Mouse (Mus musculus): Measurements from ENCODE around the gene Cdk18. TPM values are rescaled to one million over a fixed set of nuclear protein-coding genes. Genes with fewer than 3 reads are reported as not detected.

Cdk18 gene
- polyA plus RNA-seq, 1 experiment from 2014 or later, result 4.1 TPM

DNA sequence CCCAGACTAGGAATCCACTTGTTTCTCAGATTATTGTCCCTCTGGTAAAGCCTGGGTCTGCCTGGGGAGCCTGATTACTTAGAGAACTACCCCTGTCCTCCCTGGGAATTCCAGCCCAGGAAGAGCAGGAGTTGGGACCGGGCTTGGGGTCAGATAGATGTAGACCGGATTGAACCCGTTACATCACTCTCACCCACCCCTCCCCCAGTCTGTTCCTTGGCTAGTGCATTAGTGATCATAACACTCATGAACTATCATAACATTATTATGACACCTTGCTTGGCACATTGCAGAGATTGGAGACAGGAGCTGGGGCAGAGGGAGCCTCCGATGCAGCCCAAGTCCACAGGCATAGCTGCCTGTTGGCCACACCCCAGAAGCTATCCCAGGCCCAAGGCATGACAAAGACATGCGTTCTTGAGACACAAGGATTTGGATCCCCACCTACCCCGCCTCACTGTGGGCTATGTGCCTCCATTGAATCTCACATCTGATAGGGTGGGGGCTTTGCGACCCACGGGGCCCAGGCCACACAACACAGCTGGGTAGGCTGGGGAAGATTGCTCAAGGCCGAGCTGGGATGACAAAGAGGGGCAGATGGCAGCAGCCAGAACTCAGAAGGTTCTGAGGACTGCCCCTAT is 1.4 kb downstream of the Cdk18 start:
- DNase-seq (ENCODE audit: low spot score) (no peak), ATAC-seq (replicated peaks; ENCODE audit: low FRiP score) (no peak)
- H3K9me3 ChIP-seq (ENCODE audit: control insufficient read depth, low read length), result no peaks in the 10 kb centered on the region
- no peaks in the 10 kb centered on the region for H3K36me3 ChIP-seq (ENCODE audit: control insufficient read depth, insufficient read depth, low read length)
- no peak overlapping the region for H3K9ac ChIP-seq (ENCODE audit: low read depth, low read length)
- WGBS, result 55% methylated on average over 9 of the region's 9 CpGs
- peaks cover 22% of the 10 kb centered on the region for H3K4me1 ChIP-seq (replicated peaks; ENCODE audit: control insufficient read depth, insufficient read depth, low read length)
- H3K27me3 ChIP-seq (replicated peaks; ENCODE audit: control insufficient read depth, insufficient read depth, low read length), result peaks cover 21% of the 10 kb centered on the region
- no peak overlapping the region for H3K27ac ChIP-seq (ENCODE audit: low read depth, low read length)
- peak overlapping the region; percentile 98 for H3K4me2 ChIP-seq
- H3K4me3 ChIP-seq (ENCODE audit: low read depth, low read length), result peak overlapping the region; percentile 63; the same call in 1 of the 2 replicates

DNA sequence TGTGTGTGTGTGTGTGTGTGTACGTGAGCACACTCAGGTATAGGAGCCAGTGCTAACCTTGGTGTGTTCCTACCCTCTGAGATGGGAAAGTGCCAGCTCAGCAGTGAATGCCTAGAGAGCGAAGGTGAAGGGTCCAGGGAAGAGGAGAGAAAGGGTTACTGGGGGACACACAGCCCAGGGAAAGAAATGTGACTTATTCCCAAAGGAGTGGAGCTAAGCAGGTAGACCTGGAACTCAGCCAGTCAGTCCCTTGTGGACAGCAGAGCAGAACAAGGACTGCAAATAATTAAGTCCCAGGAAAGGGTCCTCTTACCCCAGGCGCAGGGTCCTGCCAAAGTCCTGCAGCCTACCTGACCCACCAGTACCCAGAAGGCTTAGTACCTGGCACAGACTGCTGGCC is 2.6 kb downstream of the Cdk18 start:
- WGBS, result 86% methylated on average over 3 of the region's 3 CpGs
- no peaks in the 10 kb centered on the region for H3K36me3 ChIP-seq (ENCODE audit: control insufficient read depth, insufficient read depth, low read length)
- peaks cover 22% of the 10 kb centered on the region for H3K4me1 ChIP-seq (replicated peaks; ENCODE audit: control insufficient read depth, insufficient read depth, low read length)
- no peak overlapping the region for H3K4me3 ChIP-seq (ENCODE audit: low read depth, low read length)
- no peaks in the 10 kb centered on the region for H3K9me3 ChIP-seq (ENCODE audit: control insufficient read depth, low read length)
- H3K27ac ChIP-seq (ENCODE audit: low read depth, low read length), result no peak overlapping the region
- H3K9ac ChIP-seq (ENCODE audit: low read depth, low read length), result no peak overlapping the region
- ATAC-seq (replicated peaks; ENCODE audit: low FRiP score), result no peak
- peaks cover 21% of the 10 kb centered on the region for H3K27me3 ChIP-seq (replicated peaks; ENCODE audit: control insufficient read depth, insufficient read depth, low read length)
- DNase-seq (ENCODE audit: low spot score), result no peak
- H3K4me2 ChIP-seq, result no peak overlapping the region

DNA sequence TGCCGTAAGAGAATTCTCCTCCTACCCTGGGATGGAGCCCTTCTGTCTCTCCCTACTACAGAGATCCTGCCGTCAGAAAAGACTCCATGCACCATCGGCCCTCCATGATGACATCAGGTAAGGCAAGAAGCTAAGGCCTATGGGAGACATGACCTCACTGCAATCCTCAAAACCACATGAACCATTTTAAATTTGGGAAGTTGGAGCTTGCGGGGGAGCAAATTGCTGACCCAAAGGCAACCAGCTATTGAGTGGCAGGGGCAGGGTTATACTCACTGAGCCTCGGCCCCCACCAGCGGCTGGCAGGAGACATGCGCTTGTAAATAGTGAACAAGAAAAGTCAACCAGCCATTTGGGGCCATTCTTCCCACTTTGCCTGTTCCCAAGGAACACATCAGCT is 3.9 kb downstream of the Cdk18 start:
- H3K9me3 ChIP-seq (ENCODE audit: control insufficient read depth, low read length), result no peaks in the 10 kb centered on the region
- H3K27me3 ChIP-seq (replicated peaks; ENCODE audit: control insufficient read depth, insufficient read depth, low read length), result peaks cover 21% of the 10 kb centered on the region
- ATAC-seq (replicated peaks; ENCODE audit: low FRiP score) (no peak), DNase-seq (ENCODE audit: low spot score) (no peak)
- H3K9ac ChIP-seq (ENCODE audit: low read depth, low read length), result no peak overlapping the region
- 65% methylated on average over 7 of the region's 7 CpGs for WGBS
- H3K27ac ChIP-seq (ENCODE audit: low read depth, low read length), result no peak overlapping the region
- H3K36me3 ChIP-seq (ENCODE audit: control insufficient read depth, insufficient read depth, low read length), result no peaks in the 10 kb centered on the region
- peaks cover 22% of the 10 kb centered on the region for H3K4me1 ChIP-seq (replicated peaks; ENCODE audit: control insufficient read depth, insufficient read depth, low read length)
- H3K4me2 ChIP-seq, result no peak overlapping the region
- no peak overlapping the region for H3K4me3 ChIP-seq (ENCODE audit: low read depth, low read length)

DNA sequence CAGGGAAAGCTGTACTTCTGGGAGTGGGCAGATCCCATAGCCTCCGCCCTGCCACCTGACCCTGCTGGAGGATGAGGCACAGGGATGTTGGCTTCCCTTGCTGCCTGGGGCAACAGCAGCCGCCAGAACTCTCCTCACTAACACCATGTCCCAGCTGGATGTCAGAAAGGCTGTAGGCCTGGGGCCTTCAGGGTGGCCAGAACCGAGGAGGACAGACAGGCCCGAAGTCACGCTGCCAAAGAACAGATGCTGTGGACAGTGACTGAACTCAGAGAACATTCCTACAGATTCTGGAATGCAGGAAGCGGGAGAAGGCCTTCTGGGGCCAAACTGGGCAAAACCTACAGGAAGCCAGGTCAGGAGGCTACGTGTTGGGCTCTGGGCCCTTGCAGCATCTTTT is 11.2 kb downstream of the Cdk18 start:
- Histone ChIP-seq H3K27me3 (replicated peaks; ENCODE audit: control insufficient read depth, insufficient read depth, low read length) (no peaks in the 10 kb centered on the region), H3K9me3 (ENCODE audit: control insufficient read depth, low read length) (no peaks in the 10 kb centered on the region), H3K9ac (ENCODE audit: low read depth, low read length) (no peak overlapping the region), H3K4me3 (ENCODE audit: low read depth, low read length) (no peak overlapping the region), H3K36me3 (ENCODE audit: control insufficient read depth, insufficient read depth, low read length) (no peaks in the 10 kb centered on the region), H3K4me2 (no peak overlapping the region), H3K27ac (ENCODE audit: low read depth, low read length) (no peak overlapping the region), H3K4me1 (replicated peaks; ENCODE audit: control insufficient read depth, insufficient read depth, low read length) (peaks cover 8% of the 10 kb centered on the region)
- no peak for DNase-seq (ENCODE audit: low spot score)
- no peak for ATAC-seq (replicated peaks; ENCODE audit: low FRiP score)
- 70% methylated on average over 7 of the region's 7 CpGs for WGBS

DNA sequence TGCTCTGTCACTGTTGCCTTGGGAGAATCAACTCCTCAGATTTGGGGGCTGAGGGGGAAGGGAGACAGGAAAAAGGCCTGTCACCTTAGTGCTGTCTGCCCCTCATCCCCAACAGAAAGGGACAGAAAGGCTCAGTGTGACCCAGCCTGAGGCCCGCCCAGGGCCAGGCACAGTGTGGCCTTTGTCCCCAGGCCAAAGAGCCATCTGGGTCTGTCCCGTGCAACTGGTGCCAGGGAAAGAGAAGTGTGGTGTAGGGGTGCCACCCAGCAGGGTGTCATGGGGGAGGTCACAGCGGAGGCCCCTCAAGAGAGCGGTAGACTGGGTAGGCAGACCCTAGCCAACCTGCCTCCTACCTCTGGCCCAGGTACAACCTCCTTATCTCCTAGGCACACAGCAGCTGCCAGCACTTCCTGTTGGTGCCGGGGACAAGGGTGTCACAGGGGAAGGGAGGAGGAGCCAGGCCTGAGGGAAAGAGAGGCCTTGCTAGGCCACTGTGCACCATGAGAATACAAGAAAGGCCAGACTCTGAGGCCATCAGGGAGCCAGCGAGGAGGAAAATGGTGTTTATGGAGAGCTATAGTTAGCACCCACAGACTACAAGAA is 13.6 kb downstream of the Cdk18 start:
- WGBS, result 51% methylated on average over 6 of the region's 6 CpGs

DNA sequence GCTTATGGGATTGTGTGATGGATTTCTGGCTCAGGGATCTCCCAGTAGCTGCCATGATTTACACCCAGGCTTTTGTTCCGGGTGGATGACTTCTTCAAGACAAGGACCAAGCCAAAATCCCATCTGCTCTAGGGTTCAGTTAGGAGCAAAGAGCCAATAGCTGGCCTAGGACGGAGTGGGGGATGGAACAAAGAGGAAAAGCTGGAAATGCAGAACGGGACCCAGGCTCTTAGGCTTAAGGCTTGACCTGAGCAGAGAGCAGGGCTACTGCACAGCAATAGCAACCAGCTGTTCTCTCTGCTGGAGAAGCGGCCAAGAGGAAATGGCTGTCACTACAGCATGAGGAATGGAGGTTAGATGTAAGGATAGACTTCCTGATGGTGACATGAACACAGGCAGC is 14.2 kb downstream of the Cdk18 start:
- H3K4me2 ChIP-seq, result no peak overlapping the region
- 57% methylated on average over 4 of the region's 4 CpGs for WGBS
- H3K27me3 ChIP-seq (replicated peaks; ENCODE audit: control insufficient read depth, insufficient read depth, low read length), result no peaks in the 10 kb centered on the region
- H3K27ac ChIP-seq (ENCODE audit: low read depth, low read length), result no peak overlapping the region
- no peaks in the 10 kb centered on the region for H3K36me3 ChIP-seq (ENCODE audit: control insufficient read depth, insufficient read depth, low read length)
- H3K9ac ChIP-seq (ENCODE audit: low read depth, low read length), result no peak overlapping the region
- DNase-seq (ENCODE audit: low spot score), result no peak
- H3K9me3 ChIP-seq (ENCODE audit: control insufficient read depth, low read length), result no peaks in the 10 kb centered on the region
- H3K4me3 ChIP-seq (ENCODE audit: low read depth, low read length), result no peak overlapping the region
- ATAC-seq (replicated peaks; ENCODE audit: low FRiP score), result no peak
- H3K4me1 ChIP-seq (replicated peaks; ENCODE audit: control insufficient read depth, insufficient read depth, low read length), result peaks cover 8% of the 10 kb centered on the region

More for the DNA sequence above, 13.6 kb downstream of the Cdk18 start:
- Histone ChIP-seq H3K36me3 (ENCODE audit: control insufficient read depth, insufficient read depth, low read length) (no peaks in the 10 kb centered on the region), H3K9me3 (ENCODE audit: control insufficient read depth, low read length) (no peaks in the 10 kb centered on the region), H3K4me1 (replicated peaks; ENCODE audit: control insufficient read depth, insufficient read depth, low read length) (peaks cover 8% of the 10 kb centered on the region), H3K27me3 (replicated peaks; ENCODE audit: control insufficient read depth, insufficient read depth, low read length) (no peaks in the 10 kb centered on the region), H3K4me3 (ENCODE audit: low read depth, low read length) (no peak overlapping the region), H3K4me2 (no peak overlapping the region), H3K27ac (ENCODE audit: low read depth, low read length) (no peak overlapping the region), H3K9ac (ENCODE audit: low read depth, low read length) (no peak overlapping the region)
- peak; percentile 35 for ATAC-seq (replicated peaks; ENCODE audit: low FRiP score)
- no peak for DNase-seq (ENCODE audit: low spot score)

DNA sequence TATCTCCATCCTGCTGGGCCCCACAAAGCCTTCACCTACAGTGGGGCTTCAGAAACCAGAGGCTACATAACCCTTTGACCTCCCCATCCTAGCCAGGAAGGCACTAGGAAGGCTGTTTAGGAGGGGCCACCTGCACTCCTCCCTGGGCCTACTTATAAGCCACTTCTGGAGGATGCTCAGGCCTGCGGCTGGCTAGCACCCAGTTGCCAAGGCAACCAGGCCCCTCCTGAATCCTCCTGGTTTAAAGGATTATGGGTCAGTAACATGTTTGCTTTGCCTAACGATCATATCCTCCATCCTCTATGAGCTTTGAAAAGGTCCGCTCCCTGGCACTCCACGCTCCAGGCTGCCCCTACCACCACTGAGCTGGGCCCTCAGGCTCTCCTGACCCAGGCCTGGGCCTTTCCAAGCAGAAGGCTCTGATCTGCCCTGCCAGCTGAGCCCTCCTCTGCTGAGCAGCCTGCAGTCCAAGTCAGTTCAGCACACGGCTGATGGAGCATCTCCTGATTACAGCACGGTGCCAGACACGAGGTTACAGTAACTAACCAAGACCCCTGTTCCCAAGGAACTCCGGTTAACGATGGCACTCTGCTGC is 16.0 kb downstream of the Cdk18 start:
- Histone ChIP-seq H3K9me3 (ENCODE audit: control insufficient read depth, low read length) (no peaks in the 10 kb centered on the region), H3K36me3 (ENCODE audit: control insufficient read depth, insufficient read depth, low read length) (no peaks in the 10 kb centered on the region), H3K4me1 (replicated peaks; ENCODE audit: control insufficient read depth, insufficient read depth, low read length) (peaks cover 8% of the 10 kb centered on the region), H3K27me3 (replicated peaks; ENCODE audit: control insufficient read depth, insufficient read depth, low read length) (no peaks in the 10 kb centered on the region), H3K4me2 (no peak overlapping the region), H3K27ac (ENCODE audit: low read depth, low read length) (no peak overlapping the region), H3K4me3 (ENCODE audit: low read depth, low read length) (no peak overlapping the region), H3K9ac (ENCODE audit: low read depth, low read length) (no peak overlapping the region)
- ATAC-seq (replicated peaks; ENCODE audit: low FRiP score) (no peak), DNase-seq (ENCODE audit: low spot score) (no peak)
- WGBS, result 77% methylated on average over 9 of the region's 9 CpGs

DNA sequence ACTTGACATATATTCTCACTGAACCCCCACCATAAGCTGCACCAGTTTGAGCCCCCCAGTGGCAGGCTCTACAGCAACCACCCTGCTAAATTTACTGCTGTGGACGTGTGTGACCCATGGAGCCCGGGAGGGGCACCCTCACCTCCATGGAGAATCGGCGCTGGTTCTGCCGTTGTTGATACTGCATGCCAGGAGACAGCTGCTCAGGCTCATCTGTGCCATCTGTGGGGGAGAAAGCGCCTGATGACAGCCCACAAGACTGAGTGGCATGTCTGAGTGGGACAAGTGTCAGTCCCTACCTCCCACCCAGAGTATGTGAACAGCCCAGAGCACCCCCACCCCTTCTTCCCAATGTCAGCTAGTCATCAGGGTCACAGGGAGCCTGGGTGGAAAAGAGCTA is 17.6 kb downstream of the Cdk18 start:
- ATAC-seq (replicated peaks; ENCODE audit: low FRiP score) (no peak), DNase-seq (ENCODE audit: low spot score) (no peak)
- Histone ChIP-seq H3K27ac (ENCODE audit: low read depth, low read length) (no peak overlapping the region), H3K9me3 (ENCODE audit: control insufficient read depth, low read length) (no peaks in the 10 kb centered on the region), H3K4me1 (replicated peaks; ENCODE audit: control insufficient read depth, insufficient read depth, low read length) (peaks cover 8% of the 10 kb centered on the region), H3K36me3 (ENCODE audit: control insufficient read depth, insufficient read depth, low read length) (no peaks in the 10 kb centered on the region), H3K9ac (ENCODE audit: low read depth, low read length) (no peak overlapping the region), H3K27me3 (replicated peaks; ENCODE audit: control insufficient read depth, insufficient read depth, low read length) (no peaks in the 10 kb centered on the region), H3K4me3 (ENCODE audit: low read depth, low read length) (no peak overlapping the region), H3K4me2 (no peak overlapping the region)
- 87% methylated on average over 6 of the region's 6 CpGs for WGBS

DNA sequence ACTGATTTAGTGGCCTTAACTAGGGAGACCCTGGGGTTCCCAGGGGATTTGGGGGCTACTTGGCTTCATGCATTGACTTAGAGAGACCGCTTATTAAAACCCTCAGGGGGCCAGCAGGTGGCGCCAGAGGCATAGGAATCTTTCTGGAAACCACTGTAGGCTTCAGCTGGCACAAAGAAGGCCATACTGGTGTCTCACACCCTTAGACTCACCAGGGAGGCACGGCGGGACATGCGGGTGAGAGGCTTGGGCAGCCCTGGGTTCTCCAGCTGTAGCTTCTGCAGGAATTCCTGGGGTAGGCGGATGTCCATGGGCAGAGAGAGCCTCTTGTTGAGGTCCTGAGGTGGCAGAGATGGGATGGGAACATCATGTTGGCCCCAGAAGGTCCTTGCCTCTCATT is 18.2 kb downstream of the Cdk18 start:
- 26% methylated on average over 6 of the region's 6 CpGs for WGBS

More for the DNA sequence above, 18.2 kb downstream of the Cdk18 start:
- peaks cover 6% of the 10 kb centered on the region for H3K4me1 ChIP-seq (replicated peaks; ENCODE audit: control insufficient read depth, insufficient read depth, low read length)
- H3K4me2 ChIP-seq, result no peak overlapping the region
- no peaks in the 10 kb centered on the region for H3K27me3 ChIP-seq (replicated peaks; ENCODE audit: control insufficient read depth, insufficient read depth, low read length)
- H3K4me3 ChIP-seq (ENCODE audit: low read depth, low read length), result no peak overlapping the region
- DNase-seq (ENCODE audit: low spot score) (peak; percentile 77), ATAC-seq (replicated peaks; ENCODE audit: low FRiP score) (no peak)
- H3K36me3 ChIP-seq (ENCODE audit: control insufficient read depth, insufficient read depth, low read length), result no peaks in the 10 kb centered on the region
- no peak overlapping the region for H3K9ac ChIP-seq (ENCODE audit: low read depth, low read length)
- H3K9me3 ChIP-seq (ENCODE audit: control insufficient read depth, low read length), result no peaks in the 10 kb centered on the region
- no peak overlapping the region for H3K27ac ChIP-seq (ENCODE audit: low read depth, low read length)
